Mouse (Mus musculus): ENCODE data around the gene Simc1. TPM values are rescaled to one million over a fixed set of nuclear protein-coding genes. Genes with fewer than 3 reads are reported as not detected.

The Simc1 gene
- polyA plus RNA-seq, 1 experiment from 2014 or later: 2.8 TPM

- WGBS: 79% methylated on average over 4 of the region's 4 CpGs
- DNase-seq (ENCODE audit: low spot score): no peak
- no peak for ATAC-seq (ENCODE audit: low FRiP score, low TSS enrichment)
- no peak overlapping the region for H3K4me3 ChIP-seq (ENCODE audit: low read depth, low read length)
- no peak overlapping the region for H3K4me2 ChIP-seq (replicated peaks; ENCODE audit: low read depth)
- no peaks in the 10 kb centered on the region for H3K27me3 ChIP-seq (ENCODE audit: control insufficient read depth, insufficient read depth, low read length)
- no peaks in the 10 kb centered on the region for H3K36me3 ChIP-seq (ENCODE audit: control insufficient read depth, insufficient read depth, low read length)
- no peaks in the 10 kb centered on the region for H3K9me3 ChIP-seq (ENCODE audit: control insufficient read depth, low read length)
- no peak for TF ChIP-seq EP300 (optimal IDR thresholded peaks at IDR 0.05)
- TF ChIP-seq CTCF (IDR thresholded peaks at IDR 0.05; ENCODE audit: low read depth): no peak
- H3K9ac ChIP-seq (ENCODE audit: low read length): no peak overlapping the region
- no peaks in the 10 kb centered on the region; the same call in 1 of the 2 replicates for H3K4me1 ChIP-seq (replicated peaks; ENCODE audit: control insufficient read depth, insufficient read depth)
- no peak overlapping the region for H3K27ac ChIP-seq (replicated peaks)
Observed at GRCm38 (mm10) chr13:54471967-54472366, 31.6 kb upstream of the Simc1 start.

- H3K4me1 ChIP-seq (replicated peaks; ENCODE audit: control insufficient read depth, insufficient read depth): no peaks in the 10 kb centered on the region
- no peak overlapping the region for H3K27ac ChIP-seq (replicated peaks)
- H3K27me3 ChIP-seq (ENCODE audit: control insufficient read depth, insufficient read depth, low read length): no peaks in the 10 kb centered on the region
- ATAC-seq (ENCODE audit: low FRiP score, low TSS enrichment): no peak
- H3K9me3 ChIP-seq (ENCODE audit: control insufficient read depth, low read length): no peaks in the 10 kb centered on the region
- no peaks in the 10 kb centered on the region for H3K36me3 ChIP-seq (ENCODE audit: control insufficient read depth, insufficient read depth, low read length)
- WGBS: 62% methylated on average over 2 of the region's 2 CpGs
- no peak overlapping the region for H3K4me3 ChIP-seq (ENCODE audit: low read depth, low read length)
- H3K4me2 ChIP-seq (replicated peaks; ENCODE audit: low read depth): no peak overlapping the region
- TF ChIP-seq EP300 (optimal IDR thresholded peaks at IDR 0.05) (no peak), CTCF (IDR thresholded peaks at IDR 0.05; ENCODE audit: low read depth) (no peak)
- no peak overlapping the region for H3K9ac ChIP-seq (ENCODE audit: low read length)
- no peak for DNase-seq (ENCODE audit: low spot score)
Observed at GRCm38 (mm10) chr13:54474996-54475395, 28.6 kb upstream of the Simc1 start.

GRCm38 (mm10) chr13:54475702-54476101 is 27.9 kb upstream of the Simc1 start:
- TF ChIP-seq EP300 (optimal IDR thresholded peaks at IDR 0.05): no peak
- TF ChIP-seq CTCF (IDR thresholded peaks at IDR 0.05; ENCODE audit: low read depth): no peak
- WGBS: 71% methylated on average over 5 of the region's 5 CpGs
- no peak for DNase-seq (ENCODE audit: low spot score)
- no peak for ATAC-seq (ENCODE audit: low FRiP score, low TSS enrichment)
- no peak overlapping the region for H3K9ac ChIP-seq (ENCODE audit: low read length)
- H3K4me3 ChIP-seq (ENCODE audit: low read depth, low read length): no peak overlapping the region
- H3K4me2 ChIP-seq (replicated peaks; ENCODE audit: low read depth): no peak overlapping the region
- no peaks in the 10 kb centered on the region for H3K4me1 ChIP-seq (replicated peaks; ENCODE audit: control insufficient read depth, insufficient read depth)
- no peaks in the 10 kb centered on the region for H3K27me3 ChIP-seq (ENCODE audit: control insufficient read depth, insufficient read depth, low read length)
- no peaks in the 10 kb centered on the region for H3K36me3 ChIP-seq (ENCODE audit: control insufficient read depth, insufficient read depth, low read length)
- no peak overlapping the region for H3K27ac ChIP-seq (replicated peaks)
- no peaks in the 10 kb centered on the region for H3K9me3 ChIP-seq (ENCODE audit: control insufficient read depth, low read length)

GRCm38 (mm10) chr13:54479286-54479685 is 24.3 kb upstream of the Simc1 start:
- 41% methylated on average over 3 of the region's 3 CpGs for WGBS
- no peaks in the 10 kb centered on the region for H3K4me1 ChIP-seq (replicated peaks; ENCODE audit: control insufficient read depth, insufficient read depth)
- DNase-seq (ENCODE audit: low spot score): no peak
- no peak overlapping the region for H3K9ac ChIP-seq (ENCODE audit: low read length)
- no peak overlapping the region for H3K4me2 ChIP-seq (replicated peaks; ENCODE audit: low read depth)
- no peaks in the 10 kb centered on the region for H3K36me3 ChIP-seq (ENCODE audit: control insufficient read depth, insufficient read depth, low read length)
- no peak for TF ChIP-seq CTCF (IDR thresholded peaks at IDR 0.05; ENCODE audit: low read depth)
- no peak for TF ChIP-seq EP300 (optimal IDR thresholded peaks at IDR 0.05)
- no peak overlapping the region for H3K4me3 ChIP-seq (ENCODE audit: low read depth, low read length)
- no peak for ATAC-seq (ENCODE audit: low FRiP score, low TSS enrichment)
- H3K27ac ChIP-seq (replicated peaks): no peak overlapping the region
- no peaks in the 10 kb centered on the region for H3K9me3 ChIP-seq (ENCODE audit: control insufficient read depth, low read length)
- no peaks in the 10 kb centered on the region for H3K27me3 ChIP-seq (ENCODE audit: control insufficient read depth, insufficient read depth, low read length)

GRCm38 (mm10) chr13:54481498-54481897 is 22.1 kb upstream of the Simc1 start:
- Histone ChIP-seq H3K4me1 (replicated peaks; ENCODE audit: control insufficient read depth, insufficient read depth) (no peaks in the 10 kb centered on the region), H3K4me3 (ENCODE audit: low read depth, low read length) (no peak overlapping the region), H3K4me2 (replicated peaks; ENCODE audit: low read depth) (no peak overlapping the region), H3K27ac (replicated peaks) (no peak overlapping the region), H3K36me3 (ENCODE audit: control insufficient read depth, insufficient read depth, low read length) (no peaks in the 10 kb centered on the region), H3K9me3 (ENCODE audit: control insufficient read depth, low read length) (no peaks in the 10 kb centered on the region), H3K9ac (ENCODE audit: low read length) (no peak overlapping the region), H3K27me3 (ENCODE audit: control insufficient read depth, insufficient read depth, low read length) (no peaks in the 10 kb centered on the region)
- no peak for TF ChIP-seq CTCF (IDR thresholded peaks at IDR 0.05; ENCODE audit: low read depth)
- no peak for TF ChIP-seq EP300 (optimal IDR thresholded peaks at IDR 0.05)
- ATAC-seq (ENCODE audit: low FRiP score, low TSS enrichment) (no peak), DNase-seq (ENCODE audit: low spot score) (no peak)
- WGBS: 78% methylated on average over 14 of the region's 14 CpGs

- TF ChIP-seq CTCF (IDR thresholded peaks at IDR 0.05; ENCODE audit: low read depth): no peak
- TF ChIP-seq EP300 (optimal IDR thresholded peaks at IDR 0.05): no peak
- no peak overlapping the region for H3K27ac ChIP-seq (replicated peaks)
- H3K4me2 ChIP-seq (replicated peaks; ENCODE audit: low read depth): no peak overlapping the region
- no peak overlapping the region for H3K9ac ChIP-seq (ENCODE audit: low read length)
- no peaks in the 10 kb centered on the region for H3K27me3 ChIP-seq (ENCODE audit: control insufficient read depth, insufficient read depth, low read length)
- no peak for ATAC-seq (ENCODE audit: low FRiP score, low TSS enrichment)
- no peaks in the 10 kb centered on the region for H3K36me3 ChIP-seq (ENCODE audit: control insufficient read depth, insufficient read depth, low read length)
- no peaks in the 10 kb centered on the region for H3K9me3 ChIP-seq (ENCODE audit: control insufficient read depth, low read length)
- no peaks in the 10 kb centered on the region for H3K4me1 ChIP-seq (replicated peaks; ENCODE audit: control insufficient read depth, insufficient read depth)
- H3K4me3 ChIP-seq (ENCODE audit: low read depth, low read length): no peak overlapping the region
- WGBS: 78% methylated on average over 5 of the region's 5 CpGs
- DNase-seq (ENCODE audit: low spot score): no peak
Observed at GRCm38 (mm10) chr13:54490411-54490810, 13.2 kb upstream of the Simc1 start.
